Mouse (Mus musculus) limb, embryonic 11.5 days (tissue): ENCODE data around the gene Tm9sf2. TPM values are rescaled to one million over a fixed set of nuclear protein-coding genes. Genes with fewer than 3 reads are reported as not detected.
"Not testable (repeated sequence)": the region's sequence is repeated elsewhere in the genome, so short reads cannot be mapped to it uniquely, and the experiment has no call there.

ENCODE experiments used
- ATAC-seq: fragments of 200-750 bp; cut with Nextera tagmentation; 2 replicates; pipeline ENCODE4 v1.8.0; 2017; ENCODE audit warnings: low read depth; ENCODE audit not compliant: insufficient number of reproducible peaks, low FRiP score, low TSS enrichment
- DNase-seq: peaks from one replicate; pipeline ENCODE4 v3.0.0-alpha.2; 2015; ENCODE audit warnings: low spot score
- H3K27ac ChIP-seq: fragments of 300-500 bp; sonication (generic); replicated peaks from 2 replicates; pipeline ENCODE4 v1.5.1; 2014; ENCODE audit warnings: low read depth, mild to moderate bottlenecking, low read length
- H3K27me3 ChIP-seq: fragments of 300-500 bp; sonication (generic); 2 replicates; pipeline ENCODE4 v1.6.1; 2014; ENCODE audit warnings: mild to moderate bottlenecking, low read length, mixed read lengths; ENCODE audit not compliant: control insufficient read depth, insufficient read depth
- H3K36me3 ChIP-seq: fragments of 300-500 bp; sonication (generic); 2 replicates; pipeline ENCODE4 v1.6.1; 2014; ENCODE audit warnings: mild to moderate bottlenecking, low read length, moderate library complexity, mixed read lengths; ENCODE audit not compliant: control insufficient read depth, insufficient read depth
- H3K4me1 ChIP-seq: fragments of 300-500 bp; sonication (generic); 2 replicates; pipeline ENCODE4 v1.6.1; 2014; ENCODE audit warnings: low read length, mixed read lengths; ENCODE audit not compliant: control insufficient read depth, insufficient read depth
- H3K4me2 ChIP-seq: fragments of 300-500 bp; sonication (generic); 2 replicates; pipeline ENCODE4 v1.6.1; 2014; ENCODE audit warnings: low read depth, mild to moderate bottlenecking, moderate library complexity; ENCODE audit not compliant: severe bottlenecking
- H3K4me3 ChIP-seq: fragments of 300-500 bp; sonication (generic); 2 replicates; pipeline ENCODE4 v1.5.1; 2014; ENCODE audit warnings: low read depth, low read length
- H3K9ac ChIP-seq: fragments of 300-500 bp; sonication (generic); 2 replicates; pipeline ENCODE4 v1.6.1; 2014; ENCODE audit warnings: mild to moderate bottlenecking, low read length
- H3K9me3 ChIP-seq: fragments of 300-500 bp; sonication (generic); 2 replicates; pipeline ENCODE4 v1.6.1; 2016; ENCODE audit warnings: low read length; ENCODE audit not compliant: control insufficient read depth
- WGBS: fragments of 180-500 bp; shearing (Covaris S2); extraction: QIAGEN DNeasy Blood & Tissue Kit; methylation state at CpG from one replicate; pipeline ENCODE4 v1.1.7; 2014; 5-methylcytosine and 5-hydroxymethylcytosine counted together
- polyA plus RNA-seq: library from polyadenylated mRNA; unstranded; fragments of >200 nt; fragmentation: Nextera tagmentation; extraction: Ambion mirVana; gene quantifications from 2 replicates; pipeline ENCODE4 v1.2.1, GENCODE M21; 2014

Gene Tm9sf2
- polyA plus RNA-seq, 1 experiment from 2014 or later: 119 TPM

GRCm38 (mm10) chr14:122068036-122068435, 38.8 kb upstream of the Tm9sf2 start:
- H3K4me1 ChIP-seq, H3K27me3 ChIP-seq, H3K27ac ChIP-seq, DNase-seq, H3K9me3 ChIP-seq, H3K4me3 ChIP-seq, H3K9ac ChIP-seq, H3K4me2 ChIP-seq, H3K36me3 ChIP-seq, ATAC-seq: not testable (repeated sequence)
- 79% methylated on average over 3 of the region's 3 CpGs for WGBS

GRCm38 (mm10) chr14:122068801-122069695, 37.8 kb upstream of the Tm9sf2 start:
- H3K4me2 ChIP-seq: no peak overlapping the region
- no peak overlapping the region for H3K27ac ChIP-seq
- no peaks in the 10 kb centered on the region for H3K36me3 ChIP-seq
- no peak for DNase-seq
- no peak overlapping the region; the same call in 1 of the 2 replicates for H3K9ac ChIP-seq
- H3K4me1 ChIP-seq: no peaks in the 10 kb centered on the region
- H3K9me3 ChIP-seq: no peaks in the 10 kb centered on the region
- 67% methylated on average over 11 of the region's 11 CpGs for WGBS
- H3K27me3 ChIP-seq: no peaks in the 10 kb centered on the region
- ATAC-seq: no peak
- H3K4me3 ChIP-seq: no peak overlapping the region

- H3K27me3 ChIP-seq: no peaks in the 10 kb centered on the region
- WGBS: 80% methylated on average over 3 of the region's 3 CpGs
Observed at GRCm38 (mm10) chr14:122069948-122070347, 36.9 kb upstream of the Tm9sf2 start.

GRCm38 (mm10) chr14:122073422-122073821, 33.4 kb upstream of the Tm9sf2 start:
- Histone ChIP-seq H3K9ac (no peak overlapping the region), H3K4me3 (no peak overlapping the region), H3K27me3 (no peaks in the 10 kb centered on the region), H3K27ac (no peak overlapping the region), H3K4me1 (no peaks in the 10 kb centered on the region), H3K4me2 (no peak overlapping the region), H3K9me3 (no peaks in the 10 kb centered on the region), H3K36me3 (no peaks in the 10 kb centered on the region)
- WGBS: 93% methylated on average over 5 of the region's 5 CpGs
- ATAC-seq (no peak), DNase-seq (no peak)

More at GRCm38 (mm10) chr14:122069948-122070347, 36.9 kb upstream of the Tm9sf2 start:
- H3K9ac ChIP-seq: no peak overlapping the region
- ATAC-seq (no peak), DNase-seq (no peak)
- no peak overlapping the region for H3K4me2 ChIP-seq
- H3K4me1 ChIP-seq: no peaks in the 10 kb centered on the region
- no peaks in the 10 kb centered on the region for H3K36me3 ChIP-seq
- no peaks in the 10 kb centered on the region for H3K9me3 ChIP-seq
- H3K27ac ChIP-seq: no peak overlapping the region
- no peak overlapping the region for H3K4me3 ChIP-seq

- ATAC-seq (no peak), DNase-seq (no peak)
- Histone ChIP-seq H3K27ac (no peak overlapping the region), H3K4me1 (no peaks in the 10 kb centered on the region), H3K36me3 (no peaks in the 10 kb centered on the region), H3K4me2 (no peak overlapping the region), H3K9me3 (no peaks in the 10 kb centered on the region), H3K27me3 (no peaks in the 10 kb centered on the region), H3K4me3 (no peak overlapping the region), H3K9ac (no peak overlapping the region)
- WGBS: 84% methylated on average over 10 of the region's 10 CpGs
Observed at GRCm38 (mm10) chr14:122074360-122074759, 32.5 kb upstream of the Tm9sf2 start.

- H3K27ac ChIP-seq: no peak overlapping the region
- no peaks in the 10 kb centered on the region for H3K36me3 ChIP-seq
- no peaks in the 10 kb centered on the region for H3K27me3 ChIP-seq
- no peak overlapping the region for H3K9ac ChIP-seq
- H3K4me3 ChIP-seq: no peak overlapping the region
- no peaks in the 10 kb centered on the region for H3K9me3 ChIP-seq
- DNase-seq (no peak), ATAC-seq (no peak)
- 86% methylated on average over 21 of the region's 21 CpGs for WGBS
- no peaks in the 10 kb centered on the region for H3K4me1 ChIP-seq
- H3K4me2 ChIP-seq: no peak overlapping the region
Observed at GRCm38 (mm10) chr14:122075485-122076200, 31.2 kb upstream of the Tm9sf2 start.

- H3K27ac ChIP-seq: no peak overlapping the region
- no peaks in the 10 kb centered on the region for H3K36me3 ChIP-seq
- no peaks in the 10 kb centered on the region for H3K27me3 ChIP-seq
- no peak overlapping the region for H3K4me3 ChIP-seq
- H3K4me1 ChIP-seq: no peaks in the 10 kb centered on the region
- no peaks in the 10 kb centered on the region for H3K9me3 ChIP-seq
- 81% methylated on average over 3 of the region's 3 CpGs for WGBS
- no peak for DNase-seq
- H3K4me2 ChIP-seq: no peak overlapping the region
- no peak for ATAC-seq
- H3K9ac ChIP-seq: no peak overlapping the region
Observed at GRCm38 (mm10) chr14:122077017-122077416, 29.8 kb upstream of the Tm9sf2 start.

- no peak overlapping the region for H3K9ac ChIP-seq
Observed at GRCm38 (mm10) chr14:122079428-122079827, 27.4 kb upstream of the Tm9sf2 start.

More at GRCm38 (mm10) chr14:122079428-122079827, 27.4 kb upstream of the Tm9sf2 start:
- ATAC-seq: no peak
- Histone ChIP-seq H3K4me1 (no peaks in the 10 kb centered on the region), H3K9me3 (no peaks in the 10 kb centered on the region), H3K27ac (no peak overlapping the region), H3K36me3 (no peaks in the 10 kb centered on the region), H3K4me2 (no peak overlapping the region), H3K4me3 (no peak overlapping the region), H3K27me3 (no peaks in the 10 kb centered on the region)
- 47% methylated on average over 6 of the region's 6 CpGs for WGBS
- DNase-seq: peak; percentile 55
